Mouse (Mus musculus) urinary bladder, postnatal 10 days (tissue): ENCODE data around the gene Ackr2.

Experiments used
- DNase-seq: peaks from one replicate; pipeline ENCODE4 v3.0.0; 2022; ENCODE audit warnings: low spot score

Ackr2 gene

GRCm38 (mm10) chr9:121891301-121891700, 6.9 kb upstream of the Ackr2 start:
- DNase-seq, result no peak

GRCm38 (mm10) chr9:121892057-121892687, 6.0 kb upstream of the Ackr2 start:
- no peak for DNase-seq

GRCm38 (mm10) chr9:121894447-121894846, 3.7 kb upstream of the Ackr2 start:
- DNase-seq, result peak; percentile 5

- peak; percentile 6 for DNase-seq
Measured at GRCm38 (mm10) chr9:121895392-121895993, 2.7 kb upstream of the Ackr2 start.

- no peak for DNase-seq
Measured at GRCm38 (mm10) chr9:121896820-121897219, 1.3 kb upstream of the Ackr2 start.

GRCm38 (mm10) chr9:121899306-121899705, 1.2 kb downstream of the Ackr2 start:
- peak; percentile 4 for DNase-seq

GRCm38 (mm10) chr9:121900282-121900855, 2.2 kb downstream of the Ackr2 start:
- peak; percentile 7 for DNase-seq

GRCm38 (mm10) chr9:121901710-121902700, 3.9 kb downstream of the Ackr2 start:
- DNase-seq, result peak; percentile 8

GRCm38 (mm10) chr9:121903476-121904305, 5.5 kb downstream of the Ackr2 start:
- peak; percentile 6 for DNase-seq

- DNase-seq, result no peak
Measured at GRCm38 (mm10) chr9:121904319-121904718, 6.2 kb downstream of the Ackr2 start.

GRCm38 (mm10) chr9:121904946-121905345, 6.8 kb downstream of the Ackr2 start:
- no peak for DNase-seq

GRCm38 (mm10) chr9:121905556-121906185, 7.5 kb downstream of the Ackr2 start:
- no peak for DNase-seq

- DNase-seq, result peak; percentile 3
Measured at GRCm38 (mm10) chr9:121906456-121906855, 8.3 kb downstream of the Ackr2 start.

- no peak for DNase-seq
Measured at GRCm38 (mm10) chr9:121907356-121908070, 9.4 kb downstream of the Ackr2 start.

GRCm38 (mm10) chr9:121908321-121908720, 10.2 kb downstream of the Ackr2 start:
- peak; percentile 6 for DNase-seq

GRCm38 (mm10) chr9:121909635-121910034, 11.5 kb downstream of the Ackr2 start:
- peak; percentile 6 for DNase-seq

GRCm38 (mm10) chr9:121911196-121911595, 13.0 kb downstream of the Ackr2 start:
- DNase-seq, result no peak

GRCm38 (mm10) chr9:121912786-121913185, 14.6 kb downstream of the Ackr2 start:
- DNase-seq, result no peak

GRCm38 (mm10) chr9:121914226-121914757, 16.1 kb downstream of the Ackr2 start:
- no peak for DNase-seq

GRCm38 (mm10) chr9:121915056-121915455, 16.9 kb downstream of the Ackr2 start:
- no peak for DNase-seq
